ENCODE assay signal across 7 mouse cellular contexts in genomic region chr7:30908277-30908991, GRCm38 (mm10). TPM values are rescaled to one million over a fixed set of nuclear protein-coding genes. Genes with fewer than 3 reads are reported as not detected.
DNase-seq lines count a peak whose midpoint lies in the region; ATAC-seq lines count a peak whose summit lies in the region.

No protein-coding gene starts in this region.

- peak; percentile 78 for ATAC-seq in intestine, embryonic 14.5 days (replicated peaks; ENCODE audit: low FRiP score, low TSS enrichment, low read depth)

- peak overlapping the region; percentile 55 for H3K4me2 ChIP-seq in intestine, embryonic 14.5 days (ENCODE audit: low read length)

- no peak overlapping the region for H3K9ac ChIP-seq in intestine, embryonic 14.5 days (ENCODE audit: low read length)

- peak; percentile 22 for DNase-seq in MEL-GATA-1-ER (ENCODE audit: extremely low read depth, low read depth)
- DNase-seq in embryo, embryonic 10.5 days (ENCODE audit: low spot score): peak; percentile 84
- peak; percentile 61 for DNase-seq in intestine, embryonic 14.5 days (ENCODE audit: low spot score)
- peak; percentile 65 for DNase-seq in lung, postnatal 10 days
- DNase-seq in testis, postnatal 10 days (ENCODE audit: low spot score): peak; percentile 69
- no peak for DNase-seq in c-Kit-positive CD71-positive TER-119-positive erythroid progenitor cells, embryonic 14.5 days (ENCODE audit: low spot score)
- DNase-seq in adipocyte (ENCODE audit: low spot score): no peak

- no peaks in the 10 kb centered on the region for H3K27me3 ChIP-seq in intestine, embryonic 14.5 days (replicated peaks; ENCODE audit: control insufficient read depth, insufficient read depth, low read length)

- under 1% methylated on average over 26 of the region's 26 CpGs for WGBS in intestine, embryonic 14.5 days

- H3K27ac ChIP-seq in intestine, embryonic 14.5 days (ENCODE audit: low read depth): no peak overlapping the region

- H3K4me1 ChIP-seq in intestine, embryonic 14.5 days (replicated peaks; ENCODE audit: control insufficient read depth, insufficient read depth, low read length): peaks cover 8% of the 10 kb centered on the region; the same call in 1 of the 2 replicates

- no peaks in the 10 kb centered on the region for H3K9me3 ChIP-seq in intestine, embryonic 14.5 days (ENCODE audit: control insufficient read depth, low read length)

- H3K4me3 ChIP-seq in intestine, embryonic 14.5 days (ENCODE audit: low read depth, low read length): peak overlapping the region; percentile 15

- H3K36me3 ChIP-seq in intestine, embryonic 14.5 days (ENCODE audit: control insufficient read depth, insufficient read depth, low read length): no peaks in the 10 kb centered on the region

RNA-seq across cellular contexts. Expression of gene Mag, which starts 6.2 kb away (rescaled TPM):
- 0.22 and 0.35 TPM in 2 replicates for polyA plus RNA-seq in intestine, embryonic 14.5 days (2014; fragmentation: Nextera tagmentation; extraction: Ambion mirVana)

RNA-seq across cellular contexts. Expression of gene Hamp2, which starts 16.0 kb away (rescaled TPM):
- not detected in 2 replicates for polyA plus RNA-seq in intestine, embryonic 14.5 days (2014; fragmentation: Nextera tagmentation; extraction: Ambion mirVana)

RNA-seq across cellular contexts. Expression of gene Cd22, which starts 28.3 kb away (rescaled TPM):
- polyA plus RNA-seq in intestine, embryonic 14.5 days (2014; fragmentation: Nextera tagmentation; extraction: Ambion mirVana): 0.12 TPM in 1 of 2 replicates, not detected in the other

RNA-seq across cellular contexts. Expression of gene Hamp, which starts 35.4 kb away (rescaled TPM):
- polyA plus RNA-seq in intestine, embryonic 14.5 days (2014; fragmentation: Nextera tagmentation; extraction: Ambion mirVana): not detected in 2 replicates

RNA-seq across cellular contexts. Expression of gene Ffar1, which starts 47.1 kb away (rescaled TPM):
- 0.14 TPM in 1 of 2 replicates, not detected in the other for polyA plus RNA-seq in intestine, embryonic 14.5 days (2014; fragmentation: Nextera tagmentation; extraction: Ambion mirVana)

Comparison
In these comparisons a context has a peak if more than half of its experiments do, and no peak if none do; other contexts are left out.
1. DNase-seq: peak in MEL-GATA-1-ER (single experiment), embryo, embryonic 10.5 days (single experiment), intestine, embryonic 14.5 days (single experiment), lung, postnatal 10 days (single experiment) and testis, postnatal 10 days (single experiment); none in c-Kit-positive CD71-positive TER-119-positive erythroid progenitor cells, embryonic 14.5 days (single experiment) and adipocyte (single experiment).